Mouse (Mus musculus) c-Kit-positive CD71-positive TER-119-positive erythroid progenitor cells, embryonic 14.5 days (primary cell): ENCODE measurements around the gene Scarb2.

Experiments
- DNase-seq: peaks from one replicate; pipeline ENCODE4 v3.0.0-alpha.2; 2013; ENCODE audit warnings: low spot score

The Scarb2 gene

GRCm38 (mm10) chr5:92435025-92435584, 71.5 kb downstream of the Scarb2 start, which contains the start of gene Nup54:
TSS of gene Nup54 (minus strand) at chr5:92435219.
- peak; percentile 95 for DNase-seq

- no peak for DNase-seq
Measured at GRCm38 (mm10) chr5:92434571-92434985, 72.1 kb downstream of the Scarb2 start.

- no peak for DNase-seq
Measured at GRCm38 (mm10) chr5:92434070-92434469, 72.6 kb downstream of the Scarb2 start.

- DNase-seq, result no peak
Measured at GRCm38 (mm10) chr5:92431611-92432010, 75.0 kb downstream of the Scarb2 start.

GRCm38 (mm10) chr5:92430723-92431122, 75.9 kb downstream of the Scarb2 start:
- no peak for DNase-seq

GRCm38 (mm10) chr5:92424126-92424525, 82.5 kb downstream of the Scarb2 start:
- DNase-seq, result no peak

GRCm38 (mm10) chr5:92413982-92414375, 92.7 kb downstream of the Scarb2 start:
- no peak for DNase-seq

- no peak for DNase-seq
Measured at GRCm38 (mm10) chr5:92413271-92413981, 93.2 kb downstream of the Scarb2 start.

GRCm38 (mm10) chr5:92411461-92412140, 95.0 kb downstream of the Scarb2 start:
- no peak for DNase-seq

GRCm38 (mm10) chr5:92410486-92410885, 96.1 kb downstream of the Scarb2 start:
- DNase-seq, result no peak

GRCm38 (mm10) chr5:92409361-92410155, 97.1 kb downstream of the Scarb2 start:
- no peak for DNase-seq

- DNase-seq, result no peak
Measured at GRCm38 (mm10) chr5:92404400-92404678, 102.3 kb downstream of the Scarb2 start.

GRCm38 (mm10) chr5:92403562-92404399, 102.9 kb downstream of the Scarb2 start:
- DNase-seq, result no peak

- DNase-seq, result no peak
Measured at GRCm38 (mm10) chr5:92402816-92403215, 103.8 kb downstream of the Scarb2 start.

GRCm38 (mm10) chr5:92398153-92398552, 108.5 kb downstream of the Scarb2 start:
- peak; percentile 82 for DNase-seq

- peak; percentile 66 for DNase-seq
Measured at GRCm38 (mm10) chr5:92396476-92396875, 110.2 kb downstream of the Scarb2 start.

- DNase-seq, result no peak
Measured at GRCm38 (mm10) chr5:92395764-92396163, 110.9 kb downstream of the Scarb2 start.

- no peak for DNase-seq
Measured at GRCm38 (mm10) chr5:92393863-92394262, 112.8 kb downstream of the Scarb2 start.

- no peak for DNase-seq
Measured at GRCm38 (mm10) chr5:92392542-92392941, 114.1 kb downstream of the Scarb2 start.
